ENCODE assay signal across 18 mouse cellular contexts in genomic region chr5:148701001-148701400, GRCm38 (mm10).
DNase-seq lines count a peak whose midpoint lies in the region; ATAC-seq and TF ChIP-seq lines count a peak whose summit lies in the region.
"Had no signal": no experiment of that assay in that cellular context is flagged by ENCODE, and none has a peak within 500 bp of the region (broad histone marks: within the 10 kb centered on the region; RNA-seq: fewer than 3 reads in every experiment).

No protein-coding gene starts in this region.

- H3K4me1 ChIP-seq in heart, adult 2 months (ENCODE audit: control insufficient read depth, insufficient read depth, low read length): peaks cover 12% of the 10 kb centered on the region
- peaks cover 5% of the 10 kb centered on the region; the same call in 1 of the 2 replicates for H3K4me1 ChIP-seq in lung, embryonic 14.5 days (ENCODE audit: insufficient read depth)
- H3K4me1 ChIP-seq in brown adipose tissue, adult 24 weeks (ENCODE audit: control insufficient read depth, insufficient read depth, insufficient read length, low read length): peaks cover 22% of the 10 kb centered on the region

- TF ChIP-seq EP300 in heart, adult 2 months (IDR thresholded peaks at IDR 0.05; ENCODE audit: insufficient read depth, low read depth, low read length): no peak

- intact Hi-C loops in heart, adult 2 months (cut with DNase I): loop anchor here (2.0 kb wide), 1 partner anchor 54 kb away; no protein-coding TSS in a partner anchor
- intact Hi-C loops in heart, postnatal 25 days (cut with DNase I): no loop called here

- peak; percentile 25; the same call in 1 of the 2 replicates for TF ChIP-seq CTCF in heart, adult 2 months (IDR thresholded peaks at IDR 0.05)
- TF ChIP-seq CTCF in lung, embryonic 14.5 days (IDR thresholded peaks at IDR 0.05; ENCODE audit: low read depth): peak; percentile 27; the same call in 1 of the 2 replicates

- ATAC-seq in lung, embryonic 14.5 days (ENCODE audit: insufficient read depth): no peak
- ATAC-seq: forebrain, embryonic 16.5 days; Patski had no signal

- H3K9ac ChIP-seq in heart, adult 2 months (ENCODE audit: low read depth, low read length): no peak overlapping the region
- H3K9ac ChIP-seq in lung, embryonic 14.5 days: no peak overlapping the region

- no peaks in the 10 kb centered on the region for H3K79me2 ChIP-seq in heart, adult 2 months (replicated peaks; ENCODE audit: control insufficient read depth, insufficient read depth, low read length)

- no peaks in the 10 kb centered on the region for H3K9me3 ChIP-seq in lung, embryonic 14.5 days (ENCODE audit: low read depth, low read length)
- H3K9me3 ChIP-seq: hindbrain, embryonic 10.5 days; midbrain, embryonic 10.5 days had no signal

- H3K27ac ChIP-seq in heart, adult 2 months: no peak overlapping the region; the same call in 1 of the 2 replicates
- H3K27ac ChIP-seq in lung, embryonic 14.5 days (ENCODE audit: low read depth): no peak overlapping the region
- peak overlapping the region; percentile 36 for H3K27ac ChIP-seq in brown adipose tissue, adult 24 weeks (replicated peaks; ENCODE audit: low read depth, low read length)

- H3K4me2 ChIP-seq in lung, embryonic 14.5 days: no peak overlapping the region

- H3K27me3 ChIP-seq in heart, adult 2 months (ENCODE audit: control insufficient read depth, insufficient read depth, low read length): no peaks in the 10 kb centered on the region
- no peaks in the 10 kb centered on the region for H3K27me3 ChIP-seq in lung, embryonic 14.5 days (ENCODE audit: insufficient read depth, low read length)
- H3K27me3 ChIP-seq: CH12.LX, Patski had no signal

- no peaks in the 10 kb centered on the region for H3K36me3 ChIP-seq in heart, adult 2 months (ENCODE audit: control insufficient read depth, insufficient read depth, low read length)
- no peaks in the 10 kb centered on the region for H3K36me3 ChIP-seq in lung, embryonic 14.5 days (ENCODE audit: insufficient read depth)
- H3K36me3 ChIP-seq: hindbrain, embryonic 10.5 days; midbrain, embryonic 10.5 days had no signal

- WGBS in heart, adult 2 months: 89% methylated on average over 7 of the region's 7 CpGs
- 70% methylated on average over 7 of the region's 7 CpGs for WGBS in lung, embryonic 14.5 days

- DNase-seq in heart, adult 2 months: no peak
- DNase-seq in heart, postnatal 25 days (ENCODE audit: low spot score): no peak
- DNase-seq in lung, embryonic 14.5 days: no peak
- no peak for DNase-seq in lung, postnatal 10 days
- peak; percentile 82 for DNase-seq in ES-CJ7 (ENCODE audit: low read depth, low spot score)
- DNase-seq in layer of hippocampus, postnatal 36 days: no peak
- no peak for DNase-seq in spleen, adult 12 weeks (ENCODE audit: low spot score)
- DNase-seq: adrenal gland, postnatal 36 days; cerebellum, adult 2 months; gastrocnemius, postnatal 36 days; lung, postnatal 36 days; thymus, adult 18-20 months had no signal

- no peak overlapping the region for H3K4me3 ChIP-seq in heart, adult 2 months
- no peak overlapping the region for H3K4me3 ChIP-seq in lung, embryonic 14.5 days (ENCODE audit: low read depth, low read length)
- H3K4me3 ChIP-seq in brown adipose tissue, adult 24 weeks (ENCODE audit: insufficient read depth, low read depth, low read length): no peak overlapping the region
- H3K4me3 ChIP-seq: hindbrain, embryonic 10.5 days; midbrain, embryonic 10.5 days had no signal

- no peak for TF ChIP-seq POLR2A in heart, adult 2 months (IDR thresholded peaks at IDR 0.05; ENCODE audit: insufficient read depth, low read depth, low read length)
